Mouse (Mus musculus): Measurements from ENCODE around the gene Klhdc9.
"Not testable (repeated sequence)": the region's sequence is repeated elsewhere in the genome, so short reads cannot be mapped to it uniquely, and the experiment has no call there.

Klhdc9 gene

DNA sequence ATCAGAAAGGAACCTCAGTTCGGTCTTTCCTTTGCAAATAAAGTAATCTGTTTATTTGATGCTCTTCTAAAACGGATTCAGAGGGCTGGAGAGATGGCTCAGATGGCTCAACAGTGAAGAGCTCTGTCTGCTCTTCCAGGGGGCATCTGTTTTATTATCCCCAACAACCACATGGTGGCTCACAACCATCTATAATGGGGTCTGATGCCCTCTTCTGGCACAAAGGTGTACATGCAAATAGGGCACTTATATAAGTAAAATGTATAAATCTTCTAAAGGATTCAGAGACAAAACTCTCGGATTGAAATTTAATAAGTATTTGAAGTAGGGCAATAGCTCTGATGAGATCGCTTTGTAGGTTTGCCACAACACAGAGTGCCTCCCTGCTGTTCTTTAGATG is 2.2 kb downstream of the Klhdc9 start:
- in situ Hi-C loops (cut with MboI; ENCODE audit: low sequenced_read_pairs) = no loop called here

GRCm38 (mm10) chr1:171356814-171357213 is 3.8 kb downstream of the Klhdc9 start:
- in situ Hi-C loops (cut with MboI; ENCODE audit: low sequenced_read_pairs) = no loop called here

DNA sequence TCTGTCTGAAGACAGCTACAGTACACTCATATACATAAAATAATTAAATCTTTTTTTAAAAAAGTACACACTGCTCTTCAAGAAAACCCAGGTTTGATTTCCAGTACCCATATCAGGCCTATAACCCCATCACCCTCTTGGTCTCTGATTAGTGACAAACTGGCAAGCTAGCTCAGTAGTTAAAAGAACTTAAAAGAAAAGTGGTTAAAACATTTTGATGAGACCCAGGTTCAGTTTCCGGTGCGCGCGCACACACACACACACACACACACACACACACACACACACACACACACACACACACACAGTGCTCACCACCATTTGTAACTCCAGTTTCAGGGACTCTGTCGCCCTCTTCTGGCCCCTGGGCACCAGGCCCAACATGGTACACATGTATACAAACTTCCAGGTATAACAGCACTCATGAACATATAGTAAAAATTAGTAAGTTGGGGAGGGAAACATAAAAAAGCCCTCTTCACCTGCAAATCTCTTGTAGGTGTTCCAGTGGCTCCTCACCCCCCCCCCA is 4.7 kb downstream of the Klhdc9 start:
- in situ Hi-C loops (cut with MboI; ENCODE audit: low sequenced_read_pairs) = no loop called here

GRCm38 (mm10) chr1:171349210-171349609 is 11.4 kb downstream of the Klhdc9 start:
- in situ Hi-C loops (cut with MboI; ENCODE audit: low sequenced_read_pairs) = no loop called here

GRCm38 (mm10) chr1:171348665-171349064 is 11.9 kb downstream of the Klhdc9 start:
- in situ Hi-C loops (cut with MboI; ENCODE audit: low sequenced_read_pairs) = no loop called here

DNA sequence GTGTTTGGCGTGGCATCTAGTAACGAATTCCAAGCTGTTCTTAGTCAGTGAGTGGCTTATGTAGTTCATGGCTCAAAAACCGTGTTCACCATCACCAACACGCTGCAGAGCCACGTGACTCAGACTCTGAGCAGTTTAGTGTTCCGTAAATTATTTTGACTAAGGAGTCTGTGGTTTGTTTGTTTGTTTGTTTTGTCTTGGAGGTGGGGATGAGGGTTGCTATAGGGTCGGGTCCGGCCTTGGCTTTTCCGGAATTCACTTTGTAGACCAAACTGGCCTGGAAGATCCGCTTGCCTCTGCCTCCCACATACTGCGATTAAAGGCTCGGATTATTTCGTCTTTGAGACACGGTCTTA is 14.5 kb downstream of the Klhdc9 start:
- in situ Hi-C loops (cut with MboI; ENCODE audit: low sequenced_read_pairs) = no loop called here

DNA sequence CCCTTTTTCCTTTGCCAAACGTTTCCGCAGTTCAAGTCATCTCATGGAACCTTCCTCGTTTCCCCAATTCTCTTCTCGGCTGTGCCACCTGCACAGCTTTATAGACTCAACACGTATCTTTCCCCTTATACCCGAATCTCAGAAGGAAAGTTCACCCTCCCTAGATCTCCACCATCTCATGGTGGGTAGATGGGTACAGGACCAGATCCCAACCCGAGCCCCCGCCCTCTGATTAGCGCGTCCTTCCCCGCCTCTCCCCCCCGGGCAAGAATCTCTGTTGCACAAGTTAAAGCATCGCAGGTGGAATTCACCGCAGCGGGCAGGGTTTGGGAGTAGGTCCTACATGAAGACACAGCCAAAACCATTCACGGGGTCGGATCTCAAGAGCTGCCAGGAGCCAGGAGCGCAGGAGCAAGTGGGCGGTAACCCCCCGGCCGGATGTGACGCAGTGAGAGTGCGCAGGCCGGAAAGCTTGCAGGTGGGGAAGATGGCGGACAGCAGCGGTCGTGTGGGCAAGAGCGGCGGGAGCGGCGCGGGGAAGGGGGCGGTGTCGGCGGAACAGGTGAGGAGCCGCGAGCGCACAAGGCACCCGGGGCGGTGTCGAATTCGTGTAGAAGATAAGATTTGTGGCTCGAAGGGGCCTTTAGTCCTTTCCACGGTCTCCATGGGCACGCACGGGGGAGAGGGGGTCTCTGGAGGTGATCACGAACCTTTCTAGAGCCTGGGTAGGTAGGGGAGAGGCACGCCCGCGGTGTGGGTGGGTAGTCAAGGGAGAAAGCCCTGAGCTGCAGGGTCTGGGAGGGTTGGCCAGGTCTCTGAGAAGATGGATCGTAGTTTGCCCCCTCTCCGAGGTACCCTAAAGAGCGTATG is 15.1 kb downstream of the Klhdc9 start, which contains the start of the genes Nit1 and Pfdn2:
Nit1 (minus strand) TSS at position 422 of the 870 bp plus-strand sequence.
Pfdn2 (plus strand) TSS at position 446 of the 870 bp plus-strand sequence.
- in situ Hi-C loops (cut with MboI; ENCODE audit: low sequenced_read_pairs) = no loop called here

DNA sequence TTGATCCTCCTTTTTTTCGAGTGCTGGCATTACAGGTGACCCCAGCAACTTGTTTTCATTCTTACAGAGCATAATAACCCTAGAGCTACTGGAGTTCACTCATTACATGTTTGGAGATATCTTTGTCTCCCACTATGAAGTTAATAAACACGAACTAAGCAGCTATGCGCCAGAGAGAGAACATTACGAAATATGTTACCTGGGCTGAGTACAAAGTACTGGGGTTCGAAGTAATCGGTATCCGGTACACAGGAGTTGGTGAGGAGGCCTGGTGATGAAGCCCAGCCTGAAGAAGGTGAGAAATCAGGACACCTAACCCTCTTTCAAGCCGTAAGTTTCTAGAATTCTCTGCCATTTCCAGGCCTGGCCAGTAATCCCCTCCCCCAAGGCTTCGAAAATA is 15.9 kb downstream of the Klhdc9 start:
- in situ Hi-C loops (cut with MboI; ENCODE audit: low sequenced_read_pairs) = no loop called here

DNA sequence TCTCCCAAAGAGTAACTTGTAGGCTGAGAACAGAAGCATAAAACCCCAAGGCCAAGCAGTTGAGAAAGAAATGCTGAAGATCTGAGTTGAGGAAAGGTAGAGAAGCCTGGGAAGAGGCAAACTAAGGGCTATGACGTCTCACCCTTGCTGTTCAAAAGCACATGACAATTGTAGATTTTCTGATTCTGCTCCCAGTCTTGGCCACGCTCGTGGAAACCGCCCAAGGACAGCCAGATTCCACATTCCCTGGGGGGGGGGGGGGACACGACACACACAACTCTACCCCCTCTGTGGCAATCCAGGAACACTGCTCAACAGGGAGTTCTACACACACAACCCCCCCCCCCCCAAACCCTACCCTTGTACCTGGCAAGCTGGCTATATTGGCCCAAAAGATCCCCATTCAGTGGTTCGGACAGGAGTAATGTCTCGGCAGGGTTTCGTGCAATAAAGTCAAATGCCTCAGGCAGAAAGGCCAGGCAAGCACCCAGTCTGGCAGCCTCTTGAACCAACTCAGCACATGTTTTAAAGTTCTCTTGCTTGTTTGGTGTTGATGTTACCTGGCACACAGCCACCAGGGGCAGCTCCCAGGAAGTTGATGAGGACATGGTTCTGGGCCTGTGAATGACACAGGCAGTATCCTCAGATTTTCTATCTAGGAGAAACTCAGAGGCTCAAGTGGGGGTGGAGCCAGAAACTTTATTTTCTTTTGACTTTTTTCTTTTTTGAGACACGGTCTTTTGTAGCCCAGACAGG is 16.5 kb downstream of the Klhdc9 start:
- in situ Hi-C loops (cut with MboI; ENCODE audit: low sequenced_read_pairs) = no loop called here

- in situ Hi-C loops (cut with MboI; ENCODE audit: low sequenced_read_pairs) = no loop called here
These were observed 18.1 kb downstream of the Klhdc9 start for GRCm38 (mm10) chr1:171342262-171343207.

GRCm38 (mm10) chr1:171330216-171330560 is 30.4 kb downstream of the Klhdc9 start:
- in situ Hi-C loops (cut with MboI; ENCODE audit: low sequenced_read_pairs) = no loop called here

DNA sequence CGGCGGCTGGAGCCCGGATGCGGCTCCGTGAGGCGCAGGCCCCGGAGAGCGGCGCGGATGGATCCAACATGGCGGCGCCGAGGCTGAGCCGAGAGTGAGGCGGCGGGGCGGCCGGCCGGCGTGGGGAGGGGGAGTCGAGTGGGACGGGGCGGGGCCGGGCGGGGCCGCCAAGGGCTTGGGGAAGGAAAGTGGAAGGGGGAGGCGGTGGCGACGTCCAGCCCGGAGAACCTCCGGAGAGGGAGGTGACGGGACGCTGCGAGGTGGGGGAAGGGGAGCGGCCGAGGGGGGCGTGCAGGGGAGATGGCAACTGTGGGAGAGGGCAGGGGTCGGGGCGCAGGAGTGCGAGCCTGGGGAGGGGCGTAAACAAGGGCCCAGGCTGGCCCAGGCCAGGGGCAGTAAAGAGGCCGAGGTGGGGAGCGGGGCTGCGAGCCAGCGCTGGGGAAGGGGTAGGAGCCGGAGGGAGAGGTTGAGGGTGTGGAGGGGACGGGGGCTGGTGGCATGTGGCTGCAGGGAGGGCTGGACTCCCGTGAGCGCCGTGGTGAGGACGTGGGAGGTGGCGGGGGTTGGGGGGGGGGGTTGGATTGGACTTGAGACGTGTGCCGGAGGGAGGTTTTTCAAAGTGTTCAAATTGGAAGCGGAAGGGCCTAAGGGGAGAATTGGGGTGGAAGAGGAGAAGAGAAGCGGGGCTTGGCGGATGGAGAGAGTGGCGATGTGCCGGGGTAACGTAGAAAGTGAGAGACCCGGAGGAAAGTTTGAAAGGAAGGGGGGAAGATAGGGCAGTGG is 31.0 kb downstream of the Klhdc9 start:
- in situ Hi-C loops (cut with MboI; ENCODE audit: low sequenced_read_pairs) = no loop called here

GRCm38 (mm10) chr1:171328839-171329432 is 31.7 kb downstream of the Klhdc9 start, which contains the start of gene Dedd:
Dedd (plus strand) TSS chr1:171329145.
- in situ Hi-C loops (cut with MboI; ENCODE audit: low sequenced_read_pairs) = no loop called here

DNA sequence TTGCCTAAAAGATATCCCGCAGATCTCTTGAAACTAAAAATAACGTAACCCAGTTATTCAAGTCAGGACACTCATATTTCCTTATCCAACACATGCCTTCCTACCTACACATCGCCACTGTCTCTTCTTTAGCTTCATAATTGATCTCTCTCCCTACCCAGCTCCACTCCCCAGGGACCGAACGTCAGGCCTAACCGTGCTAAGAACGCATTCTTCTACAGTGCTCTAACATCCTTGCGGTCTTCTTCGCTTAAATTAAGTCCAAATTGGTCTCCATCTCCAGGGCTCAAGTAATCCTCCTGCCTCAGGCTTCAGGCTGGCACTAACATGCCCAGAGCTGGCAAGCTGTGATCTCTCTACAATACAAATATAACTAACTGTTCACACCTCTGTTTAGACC is 32.4 kb downstream of the Klhdc9 start:
- in situ Hi-C loops (cut with MboI; ENCODE audit: low sequenced_read_pairs) = no loop called here

DNA sequence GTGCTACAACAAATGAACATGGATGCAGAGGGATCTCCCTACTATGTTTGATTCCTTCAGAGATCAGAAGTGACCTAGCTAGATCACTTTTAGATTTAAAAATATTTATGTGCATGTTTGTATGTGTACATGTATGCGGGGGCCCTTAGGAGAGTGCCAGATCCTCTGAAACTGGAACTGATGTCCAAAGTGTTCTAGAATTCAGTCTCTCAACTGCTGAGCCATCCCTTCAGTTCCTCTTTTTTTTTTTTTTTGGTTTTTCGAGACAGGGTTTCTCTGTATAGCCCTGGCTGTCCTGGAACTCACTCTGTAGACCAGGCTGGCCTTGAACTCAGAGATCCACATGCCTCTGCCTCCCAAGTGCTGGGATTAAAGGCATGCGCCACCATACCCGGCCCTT is 34.0 kb downstream of the Klhdc9 start:
- in situ Hi-C loops (cut with MboI; ENCODE audit: low sequenced_read_pairs) = not testable (repeated sequence)

DNA sequence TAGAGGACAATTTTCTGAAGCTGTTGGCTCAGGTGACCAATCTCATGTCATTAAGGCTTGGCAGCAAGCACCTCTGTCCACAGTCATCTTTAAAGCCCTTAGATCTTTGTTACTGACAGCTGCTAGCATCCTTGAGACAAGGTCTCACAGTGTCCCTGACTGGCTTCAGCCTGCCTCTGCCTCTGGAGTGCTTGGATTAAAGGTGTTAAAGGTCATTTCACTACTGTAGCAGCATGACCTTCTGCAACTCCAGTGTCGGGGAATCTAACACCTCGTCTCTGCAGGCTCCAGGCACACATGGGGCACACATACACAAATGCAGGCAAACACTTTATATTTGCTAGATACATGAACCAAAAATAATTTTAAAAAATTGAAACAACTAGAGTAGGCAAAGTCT is 35.0 kb downstream of the Klhdc9 start:
- in situ Hi-C loops (cut with MboI; ENCODE audit: low sequenced_read_pairs) = no loop called here

DNA sequence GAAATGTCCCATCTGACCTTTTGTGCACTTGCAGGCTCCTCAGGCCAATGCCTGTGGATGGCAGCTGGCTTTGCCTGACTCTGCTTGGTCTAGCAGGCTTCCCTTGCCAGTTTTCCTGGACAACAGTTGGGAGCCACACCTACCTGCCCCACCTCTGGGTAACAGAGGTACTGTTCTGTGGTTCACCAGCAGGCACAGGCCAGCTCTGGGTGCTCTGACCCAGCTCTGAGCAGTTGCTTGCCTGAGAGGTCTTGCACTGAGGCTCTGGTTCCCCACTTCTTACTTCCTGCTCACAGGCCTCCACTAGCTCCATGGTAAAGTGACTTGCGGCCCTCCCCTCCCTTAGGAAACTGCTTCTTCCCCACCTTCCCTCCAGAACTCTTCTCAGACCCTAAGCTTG is 38.6 kb downstream of the Klhdc9 start:
- in situ Hi-C loops (cut with MboI; ENCODE audit: low sequenced_read_pairs) = no loop called here

- in situ Hi-C loops (cut with MboI; ENCODE audit: low sequenced_read_pairs) = no loop called here
These were observed 39.2 kb downstream of the Klhdc9 start for GRCm38 (mm10) chr1:171321415-171321814.

DNA sequence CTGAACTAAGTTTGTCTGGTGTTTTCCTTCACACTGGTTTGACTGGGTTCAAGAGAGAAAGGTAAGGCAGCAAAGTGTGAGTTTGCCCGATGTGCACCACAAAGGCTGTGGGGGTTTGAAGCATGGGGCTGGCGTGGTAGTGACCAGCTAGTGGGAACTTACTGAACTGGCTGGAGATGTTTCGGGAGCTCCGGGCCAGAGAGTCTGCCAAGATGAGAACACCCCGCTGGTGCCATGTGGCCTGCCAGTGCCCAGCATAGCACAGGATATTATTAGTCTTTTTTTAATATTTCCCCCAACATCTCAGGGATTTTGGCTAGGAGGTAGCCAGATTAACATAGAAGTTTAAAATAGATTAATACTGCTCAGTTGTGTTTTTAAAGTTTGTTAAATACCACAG is 40.4 kb downstream of the Klhdc9 start:
- in situ Hi-C loops (cut with MboI; ENCODE audit: low sequenced_read_pairs) = no loop called here

GRCm38 (mm10) chr1:171319748-171320147 is 40.9 kb downstream of the Klhdc9 start:
- in situ Hi-C loops (cut with MboI; ENCODE audit: low sequenced_read_pairs) = no loop called here
